Mouse (Mus musculus): ENCODE results near the gene Nqo2.
"Not testable (repeated sequence)": the region's sequence is repeated elsewhere in the genome, so short reads cannot be mapped to it uniquely, and the experiment has no call there.

Nqo2 gene

GRCm38 (mm10) chr13:33964206-33965046 is at the start of gene Nqo2:
Gene Nqo2 (plus strand): TSS chr13:33964687.
- peak; percentile 30 for DNase-seq (ENCODE audit: low read depth, low spot score)

- no peak for DNase-seq (ENCODE audit: low read depth, low spot score)
Measured at GRCm38 (mm10) chr13:33921041-33921440, 43.4 kb upstream of the Nqo2 start.

DNA sequence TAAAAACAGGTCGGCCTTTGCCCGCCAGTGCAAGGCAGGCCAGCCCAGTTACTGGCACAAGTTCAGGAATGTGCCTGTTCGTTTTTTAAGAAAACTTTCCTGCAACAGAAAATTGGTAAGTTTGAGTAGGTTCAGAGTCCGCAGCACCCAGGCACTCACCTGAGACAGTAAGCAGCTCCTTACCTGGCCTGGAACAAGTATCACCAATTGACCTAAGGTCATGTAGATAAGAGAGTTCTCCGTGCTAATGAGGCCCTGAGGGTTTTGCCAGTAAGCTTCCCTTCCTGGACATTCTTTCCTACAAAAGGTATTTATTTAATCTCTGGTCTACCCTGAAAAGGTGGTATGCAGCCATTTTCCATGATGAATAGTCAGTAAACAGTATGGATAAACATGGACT is 42.8 kb upstream of the Nqo2 start:
- DNase-seq (ENCODE audit: low read depth, low spot score): no peak

- no peak for DNase-seq (ENCODE audit: low read depth, low spot score)
Measured at GRCm38 (mm10) chr13:33930281-33930680, 34.2 kb upstream of the Nqo2 start.

GRCm38 (mm10) chr13:33930912-33931311 is 33.6 kb upstream of the Nqo2 start:
- DNase-seq (ENCODE audit: low read depth, low spot score): no peak

GRCm38 (mm10) chr13:33934743-33935142 is 29.7 kb upstream of the Nqo2 start:
- no peak for DNase-seq (ENCODE audit: low read depth, low spot score)

GRCm38 (mm10) chr13:33935465-33936181 is 28.9 kb upstream of the Nqo2 start:
- DNase-seq (ENCODE audit: low read depth, low spot score): no peak

DNA sequence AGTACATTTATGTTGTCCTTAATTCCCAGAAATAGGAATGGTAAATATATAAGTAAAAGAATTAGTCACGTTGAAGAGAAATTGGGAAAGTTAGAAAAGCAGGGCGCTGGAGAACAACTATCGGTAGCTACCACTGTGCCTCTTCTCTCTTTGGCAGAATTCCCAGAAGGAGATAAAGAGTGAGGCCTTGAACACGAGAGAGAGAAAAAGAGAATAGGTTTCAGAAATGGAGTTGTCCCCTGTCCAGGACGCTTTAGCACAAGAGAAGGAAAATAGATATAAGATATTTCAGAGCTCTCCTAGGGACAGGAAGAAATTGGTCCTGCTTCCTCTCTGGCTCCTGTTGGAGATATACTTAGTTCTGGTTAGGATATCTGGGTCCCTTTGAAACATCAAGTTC is 27.3 kb upstream of the Nqo2 start:
- DNase-seq (ENCODE audit: low read depth, low spot score): no peak

DNA sequence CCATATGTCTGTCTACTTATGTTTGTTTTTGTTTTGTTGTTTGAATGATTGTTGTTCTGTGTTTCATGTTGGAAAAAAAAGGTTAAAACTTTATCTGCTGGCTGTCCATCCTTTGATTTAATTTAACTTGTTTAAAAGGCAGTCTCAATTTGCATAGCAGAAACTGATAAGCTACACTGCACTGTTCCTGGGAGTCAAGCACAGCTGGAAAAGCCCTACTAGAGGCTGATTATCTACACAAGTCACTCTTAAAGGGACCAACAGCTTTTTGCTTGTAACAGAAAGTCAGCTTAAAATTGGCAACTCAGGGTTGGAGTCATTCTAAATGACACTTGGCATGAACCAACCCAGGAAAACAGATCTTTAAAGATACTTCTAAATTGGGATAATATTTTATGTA is 26.9 kb upstream of the Nqo2 start:
- DNase-seq (ENCODE audit: low read depth, low spot score): not testable (repeated sequence)

- DNase-seq (ENCODE audit: low read depth, low spot score): no peak
Measured at GRCm38 (mm10) chr13:33941288-33941808, 23.1 kb upstream of the Nqo2 start.

GRCm38 (mm10) chr13:33942212-33942779 is 22.2 kb upstream of the Nqo2 start:
- no peak for DNase-seq (ENCODE audit: low read depth, low spot score)

GRCm38 (mm10) chr13:33951308-33952074 is 13.0 kb upstream of the Nqo2 start:
- no peak for DNase-seq (ENCODE audit: low read depth, low spot score)

GRCm38 (mm10) chr13:33952075-33952449 is 12.4 kb upstream of the Nqo2 start:
- DNase-seq (ENCODE audit: low read depth, low spot score): no peak

DNA sequence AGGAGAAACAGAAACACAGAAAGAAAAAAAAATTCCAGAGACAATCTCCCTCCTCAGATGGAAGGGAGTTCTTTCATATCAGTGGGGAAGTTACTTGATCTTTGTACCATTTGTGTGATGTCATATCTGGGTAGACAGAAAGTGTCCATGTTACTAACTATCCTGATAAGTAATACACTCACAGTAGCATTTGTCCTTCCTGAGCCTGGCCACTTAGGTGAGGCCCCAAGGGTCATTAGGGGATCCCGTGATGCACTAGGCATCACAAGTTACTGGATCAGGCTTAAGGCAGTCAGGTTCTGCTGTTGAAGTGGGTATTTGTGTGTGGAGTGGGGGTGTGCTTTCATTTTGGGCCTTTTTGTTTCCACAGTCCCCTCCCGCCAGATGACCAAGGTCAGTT is 11.5 kb upstream of the Nqo2 start:
- no peak for DNase-seq (ENCODE audit: low read depth, low spot score)

DNA sequence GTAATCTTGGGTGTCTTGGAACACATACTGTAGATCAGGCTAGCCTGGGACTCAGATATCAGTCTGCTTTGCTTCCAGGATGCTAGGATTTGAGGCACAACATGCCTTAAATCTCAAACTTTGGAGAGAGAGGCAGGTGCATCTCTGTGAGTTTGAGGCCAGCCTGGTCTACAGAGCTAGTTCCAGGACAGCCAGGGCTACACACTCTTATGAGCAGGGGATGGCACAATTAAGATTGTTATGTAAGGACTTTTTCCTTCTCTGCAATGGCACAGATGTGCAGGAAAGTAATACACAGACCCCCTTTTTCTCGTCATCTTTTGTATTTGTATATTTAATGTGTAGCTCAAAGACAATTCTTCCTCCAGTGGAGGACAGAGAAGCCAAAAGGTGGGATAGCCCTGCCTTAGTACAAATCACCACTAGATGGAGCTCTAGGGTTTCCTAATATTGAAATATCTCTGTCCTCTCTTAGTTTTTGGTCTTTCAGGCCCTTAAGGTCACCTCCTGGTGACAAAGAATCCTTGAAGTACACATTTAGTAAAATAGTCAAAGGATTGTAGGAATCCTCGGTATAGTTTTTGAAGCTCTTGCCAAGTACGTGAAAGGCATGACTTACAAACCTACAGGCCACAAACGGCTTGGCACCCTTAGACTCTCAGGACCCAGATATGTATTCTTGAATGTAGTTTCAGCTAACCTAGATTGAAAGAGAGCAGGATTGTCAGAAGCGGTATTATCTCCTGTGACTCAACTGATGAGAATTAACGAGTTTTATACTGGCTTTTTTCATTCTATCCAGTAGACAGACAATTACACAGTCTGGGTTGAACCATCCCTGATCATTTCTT is 7.7 kb upstream of the Nqo2 start:
- peak; percentile 28 for DNase-seq (ENCODE audit: low read depth, low spot score)

- no peak for DNase-seq (ENCODE audit: low read depth, low spot score)
Measured at GRCm38 (mm10) chr13:33959771-33960170, 4.7 kb upstream of the Nqo2 start.

GRCm38 (mm10) chr13:33965056-33966024 is 853 bp downstream of the Nqo2 start:
- DNase-seq (ENCODE audit: low read depth, low spot score): no peak

GRCm38 (mm10) chr13:33966025-33966412 is 1.5 kb downstream of the Nqo2 start:
- DNase-seq (ENCODE audit: low read depth, low spot score): no peak

- DNase-seq (ENCODE audit: low read depth, low spot score): no peak
Measured at GRCm38 (mm10) chr13:33966574-33966973, 2.1 kb downstream of the Nqo2 start.

- no peak for DNase-seq (ENCODE audit: low read depth, low spot score)
Measured at GRCm38 (mm10) chr13:33989625-33990024, 25.1 kb downstream of the Nqo2 start.
